Comparison of ENCODE assay signal across 8 mouse cellular contexts in the genomic region with DNA sequence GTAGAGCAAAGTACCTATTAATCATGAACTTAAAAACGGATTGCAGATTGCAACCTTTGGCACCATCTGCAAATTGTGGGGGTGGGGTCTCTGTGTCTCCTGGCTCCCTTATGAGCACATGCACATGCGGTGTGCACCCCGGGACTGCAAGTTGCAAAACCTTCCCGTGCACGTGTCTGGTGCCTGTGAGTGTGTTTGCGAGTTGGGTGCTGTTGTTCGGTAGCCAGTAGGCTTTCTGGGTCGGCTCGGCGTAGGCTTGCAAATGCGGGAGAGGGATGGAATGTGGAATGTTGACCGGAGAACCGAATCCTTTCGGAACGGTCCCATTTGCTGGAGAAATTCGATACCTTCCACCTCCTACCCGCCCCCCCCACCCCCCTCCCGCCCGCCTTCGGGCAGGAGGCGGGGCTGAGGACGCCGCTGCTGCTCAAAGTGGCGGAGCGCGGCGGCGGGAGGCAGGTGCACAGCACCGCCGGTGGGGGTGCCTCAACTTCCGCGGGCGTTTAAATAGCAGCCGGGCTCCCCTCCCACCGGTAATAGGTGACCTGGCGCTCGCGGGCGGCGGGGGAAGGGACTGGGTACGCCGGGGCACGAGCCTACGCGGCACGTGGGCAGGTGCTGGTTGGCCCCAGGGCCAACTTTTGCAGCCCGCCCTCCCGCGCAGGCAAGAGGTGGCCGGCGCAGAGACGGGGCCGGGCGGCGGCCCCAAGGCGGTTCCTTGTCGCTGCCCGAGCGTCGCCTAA. TPM values are rescaled to one million over a fixed set of nuclear protein-coding genes. Genes with fewer than 3 reads are reported as not detected.
DNase-seq lines count a peak whose midpoint lies in the region; ATAC-seq and TF ChIP-seq lines count a peak whose summit lies in the region.

No protein-coding gene starts in this region.

- H3K4me3 ChIP-seq in ES-E14 (ENCODE audit: insufficient read depth in 1 of 2, low read depth in 1 of 2, low read length in 2 of 2, poor library complexity in 1 of 2, severe bottlenecking in 1 of 2), result peak overlapping the region; percentile 75 to 90
- H3K4me3 ChIP-seq in forebrain, embryonic 13.5 days, result peak overlapping the region; percentile 74
- peak overlapping the region; percentile 82 for H3K4me3 ChIP-seq in liver, postnatal 0 days (ENCODE audit: low read depth, low read length)
- H3K4me3 ChIP-seq in neural tube, embryonic 13.5 days, result peak overlapping the region; percentile 74

- TF ChIP-seq CTCF in liver, postnatal 0 days (IDR thresholded peaks at IDR 0.05; ENCODE audit: low read depth), result peak; percentile 22; the same call in 1 of the 2 replicates

- H3K9ac ChIP-seq in ES-E14 (ENCODE audit: insufficient read depth, low read depth, low read length, poor library complexity, severe bottlenecking), result peak overlapping the region; percentile 94
- H3K9ac ChIP-seq in forebrain, embryonic 13.5 days, result peak overlapping the region; percentile 91
- H3K9ac ChIP-seq in liver, postnatal 0 days (replicated peaks), result peak overlapping the region; percentile 96
- peak overlapping the region; percentile 84 for H3K9ac ChIP-seq in neural tube, embryonic 13.5 days

- in situ Hi-C loops in ES-E14 (cut with MboI; ENCODE audit: low sequenced_read_pairs in 2 of 2, unreplicated experiment in 2 of 2), result no loop called here

- H3K27ac ChIP-seq in ES-E14 (ENCODE audit: insufficient read depth, low read depth, low read length, poor library complexity, severe bottlenecking), result peak overlapping the region; percentile 94
- H3K27ac ChIP-seq in forebrain, embryonic 13.5 days, result peak overlapping the region; percentile 99
- peak overlapping the region; percentile 99 for H3K27ac ChIP-seq in liver, postnatal 0 days (ENCODE audit: low read depth)
- H3K27ac ChIP-seq in neural tube, embryonic 13.5 days (replicated peaks), result peak overlapping the region; percentile 97

- DNase-seq in ES-E14 (ENCODE audit: low read depth, low spot score), result peak; percentile 60
- peak; percentile 73 for DNase-seq in cerebellum, adult 11 months
- DNase-seq in heart, postnatal 10 days, result peak; percentile 81
- peak; percentile 85 to 92 for DNase-seq in kidney, postnatal 4 days
- peak; percentile 87 for DNase-seq in liver, postnatal 0 days
- peak; percentile 68 for DNase-seq in telencephalon, adult 2 months (ENCODE audit: low read depth, low spot score)

- H3K4me1 ChIP-seq in ES-E14 (ENCODE audit: control insufficient read depth in 2 of 2, insufficient read depth in 2 of 2, low read length in 2 of 2, poor library complexity in 1 of 2), result peaks cover 8 to 14% of the 10 kb centered on the region in 2 experiments; a peak in 3 of 4 replicates
- peaks cover 18% of the 10 kb centered on the region for H3K4me1 ChIP-seq in forebrain, embryonic 13.5 days
- H3K4me1 ChIP-seq in liver, postnatal 0 days (ENCODE audit: insufficient read depth), result peaks cover 18% of the 10 kb centered on the region
- H3K4me1 ChIP-seq in neural tube, embryonic 13.5 days (replicated peaks), result peaks cover 13% of the 10 kb centered on the region

- no peaks in the 10 kb centered on the region for H3K9me3 ChIP-seq in ES-E14 (ENCODE audit: control insufficient read depth, insufficient read depth, low read depth, low read length)
- no peaks in the 10 kb centered on the region for H3K9me3 ChIP-seq in forebrain, embryonic 13.5 days (replicated peaks)
- no peaks in the 10 kb centered on the region for H3K9me3 ChIP-seq in liver, postnatal 0 days (ENCODE audit: low read length)
- no peaks in the 10 kb centered on the region for H3K9me3 ChIP-seq in neural tube, embryonic 13.5 days

- ATAC-seq in forebrain, embryonic 13.5 days, result peak; percentile 46
- ATAC-seq in liver, postnatal 0 days, result peak; percentile 72
- peak; percentile 45 for ATAC-seq in neural tube, embryonic 13.5 days (ENCODE audit: low read depth)

- peak overlapping the region; percentile 85 for H3K4me2 ChIP-seq in forebrain, embryonic 13.5 days
- peak overlapping the region; percentile 94 for H3K4me2 ChIP-seq in liver, postnatal 0 days (ENCODE audit: low read depth, low read length)
- peak overlapping the region; percentile 87 for H3K4me2 ChIP-seq in neural tube, embryonic 13.5 days

- H3K36me3 ChIP-seq in ES-E14 (ENCODE audit: control insufficient read depth, insufficient read depth, low read length, poor library complexity, severe bottlenecking), result peaks cover 32% of the 10 kb centered on the region
- H3K36me3 ChIP-seq in forebrain, embryonic 13.5 days (ENCODE audit: poor library complexity, severe bottlenecking), result no peaks in the 10 kb centered on the region
- no peaks in the 10 kb centered on the region for H3K36me3 ChIP-seq in liver, postnatal 0 days (replicated peaks; ENCODE audit: insufficient read depth, low read length)
- no peaks in the 10 kb centered on the region for H3K36me3 ChIP-seq in neural tube, embryonic 13.5 days

- no peaks in the 10 kb centered on the region for H3K27me3 ChIP-seq in forebrain, embryonic 13.5 days
- no peaks in the 10 kb centered on the region for H3K27me3 ChIP-seq in liver, postnatal 0 days (ENCODE audit: insufficient read depth, low read length)
- no peaks in the 10 kb centered on the region for H3K27me3 ChIP-seq in neural tube, embryonic 13.5 days

- 1% methylated on average over 31 of the region's 60 CpGs for WGBS in forebrain, embryonic 13.5 days
- 0% methylated on average over 36 of the region's 60 CpGs for WGBS in liver, postnatal 0 days (ENCODE audit: insufficient replicate concordance)
- under 1% methylated on average over 46 of the region's 60 CpGs for WGBS in neural tube, embryonic 13.5 days

- no peak for TF ChIP-seq EP300 in liver, postnatal 0 days (IDR thresholded peaks at IDR 0.05; ENCODE audit: low read depth)

- intact Hi-C loops in heart, postnatal 10 days (cut with DNase I), result loop anchor here (5.0 kb wide), 7 partner anchors 38 to 482 kb away; a partner anchor contains a TSS

TF ChIP-seq in ES-E14, 5 proteins besides CTCF, POLR2A, EP300 and RAD21:
- TF ChIP-seq HCFC1 (IDR thresholded peaks at IDR 0.05; ENCODE audit: borderline replicate concordance, insufficient read depth, low read length), result 0 out of 2 replicates have a peak, but pooled peaks have one; percentile 13
- no peak for TF ChIP-seq ZNF384 (IDR thresholded peaks at IDR 0.05; ENCODE audit: low read depth, low read length)

RNA-seq across cellular contexts. Expression of a gene that starts 9.1 kb away (rescaled TPM):
- total RNA-seq in ES-E14 (2012; rRNA removed), result 218 and 272 TPM in 2 replicates
- polyA plus RNA-seq in forebrain, embryonic 13.5 days (2015; fragmentation: Nextera tagmentation; extraction: Ambion mirVana), result 17.1 and 18.9 TPM in 2 replicates
- total RNA-seq in heart, postnatal 10 days (2021), result 10 to 100 TPM; 35.4 to 42.4 TPM
- 6.8 and 7.2 TPM in 2 replicates for polyA plus RNA-seq in liver, postnatal 0 days (2015; fragmentation: Nextera tagmentation; extraction: Ambion mirVana)
- polyA plus RNA-seq in neural tube, embryonic 13.5 days (2015; fragmentation: Nextera tagmentation; extraction: Ambion mirVana), result 10.4 and 13.4 TPM in 2 replicates

Comparison
In these comparisons a context has a peak if more than half of its experiments do, and no peak if none do; other contexts are left out.
1. Peak in every context shown above with its lines: DNase-seq, ATAC-seq, H3K4me3 ChIP-seq and H3K27ac ChIP-seq.